Mouse (Mus musculus) gonadal fat pad, adult 2 months (tissue): ENCODE data around the gene Gm9040. TPM values are rescaled to one million over a fixed set of nuclear protein-coding genes. Genes with fewer than 3 reads are reported as not detected.
"Not testable (repeated sequence)": the region's sequence is repeated elsewhere in the genome, so short reads cannot be mapped to it uniquely, and the experiment has no call there.

Experiments
- DNase-seq: peaks from one replicate; pipeline ENCODE4 v3.0.0-alpha.2; 2012; ENCODE audit warnings: low read depth
- polyA plus RNA-seq: library from polyadenylated mRNA; depleted of rRNA; stranded (reverse); fragments of >200 nt; gene quantifications from 2 replicates; pipeline ENCODE4 v1.2.3, GENCODE M21; 2012; rRNA removed

Gm9040 gene
- not detected in 2 replicates for polyA plus RNA-seq

GRCm38 (mm10) chr10:118326869-118327268 lies at the start of gene Gm9040:
TSS of gene Gm9040 (minus strand) at chr10:118326969.
- not testable (repeated sequence) for DNase-seq

GRCm38 (mm10) chr10:118370443-118370842 lies 43.7 kb upstream of the Gm9040 start:
- DNase-seq, result peak; percentile 4

DNA sequence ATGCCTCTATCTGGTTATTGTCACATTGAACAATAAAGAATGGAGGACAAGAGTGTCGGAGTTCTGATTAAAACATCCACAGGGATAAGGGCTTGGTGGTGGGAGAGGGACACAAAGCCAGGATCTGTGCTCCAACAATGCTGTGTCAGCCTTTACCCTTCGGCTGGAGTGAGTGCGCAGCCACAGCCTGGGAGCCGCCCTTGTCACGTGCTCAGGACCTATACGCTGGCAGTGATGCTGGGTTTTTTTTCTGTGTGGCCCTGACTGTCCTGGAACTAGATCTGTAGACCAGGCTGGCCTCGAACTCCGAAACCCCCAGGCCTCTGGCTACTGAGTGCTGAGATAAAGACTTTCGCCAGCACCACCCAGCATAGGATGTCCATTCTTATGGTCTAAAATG lies 42.7 kb upstream of the Gm9040 start:
- DNase-seq, result no peak

GRCm38 (mm10) chr10:118354005-118354404 lies 27.2 kb upstream of the Gm9040 start, which contains the start of gene Gm9049:
TSS of gene Gm9049 (minus strand) at chr10:118354105.
- not testable (repeated sequence) for DNase-seq

DNA sequence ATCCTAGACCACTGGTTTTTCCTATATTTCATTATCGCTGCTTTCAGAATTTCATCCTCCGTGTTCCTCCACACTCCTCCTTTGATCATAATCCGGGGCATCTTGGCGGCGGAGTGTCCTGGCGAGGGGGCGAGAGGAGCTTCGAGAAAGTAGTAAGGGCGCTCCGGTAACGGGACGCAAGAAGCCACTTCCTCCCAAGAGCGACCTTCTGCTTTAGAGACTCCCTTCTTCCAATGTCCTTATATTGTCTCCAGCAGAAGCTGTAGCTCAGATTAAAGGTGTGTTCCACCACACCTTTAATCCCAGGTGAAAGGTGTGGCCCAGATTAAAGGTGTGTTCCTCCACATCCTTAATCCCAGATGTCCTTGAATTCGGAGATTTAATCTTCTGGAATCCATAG lies 21.8 kb upstream of the Gm9040 start, which contains the start of gene Gm9048:
TSS of gene Gm9048 (minus strand) at position 101 of the 400 bp plus-strand sequence.
- not testable (repeated sequence) for DNase-seq

DNA sequence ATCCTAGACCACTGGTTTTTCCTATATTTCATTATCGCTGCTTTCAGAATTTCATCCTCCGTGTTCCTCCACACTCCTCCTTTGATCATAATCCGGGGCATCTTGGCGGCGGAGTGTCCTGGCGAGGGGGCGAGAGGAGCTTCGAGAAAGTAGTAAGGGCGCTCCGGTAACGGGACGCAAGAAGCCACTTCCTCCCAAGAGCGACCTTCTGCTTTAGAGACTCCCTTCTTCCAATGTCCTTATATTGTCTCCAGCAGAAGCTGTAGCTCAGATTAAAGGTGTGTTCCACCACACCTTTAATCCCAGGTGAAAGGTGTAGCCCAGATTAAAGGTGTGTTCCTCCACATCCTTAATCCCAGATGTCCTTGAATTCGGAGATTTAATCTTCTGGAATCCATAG lies 16.4 kb upstream of the Gm9040 start, which contains the start of gene Gm9046:
TSS of gene Gm9046 (minus strand) at position 101 of the 400 bp plus-strand sequence.
- DNase-seq, result not testable (repeated sequence)

DNA sequence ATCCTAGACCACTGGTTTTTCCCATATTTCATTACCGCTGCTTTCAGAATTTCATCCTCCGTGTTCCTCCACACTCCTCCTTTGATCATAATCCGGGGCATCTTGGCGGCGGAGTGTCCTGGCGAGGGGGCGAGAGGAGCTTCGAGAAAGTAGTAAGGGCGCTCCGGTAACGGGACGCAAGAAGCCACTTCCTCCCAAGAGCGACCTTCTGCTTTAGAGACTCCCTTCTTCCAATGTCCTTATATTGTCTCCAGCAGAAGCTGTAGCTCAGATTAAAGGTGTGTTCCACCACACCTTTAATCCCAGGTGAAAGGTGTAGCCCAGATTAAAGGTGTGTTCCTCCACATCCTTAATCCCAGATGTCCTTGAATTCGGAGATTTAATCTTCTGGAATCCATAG lies 11.0 kb upstream of the Gm9040 start, which contains the start of gene Gm9045:
TSS of gene Gm9045 (minus strand) at position 101 of the 400 bp plus-strand sequence.
- DNase-seq, result not testable (repeated sequence)

DNA sequence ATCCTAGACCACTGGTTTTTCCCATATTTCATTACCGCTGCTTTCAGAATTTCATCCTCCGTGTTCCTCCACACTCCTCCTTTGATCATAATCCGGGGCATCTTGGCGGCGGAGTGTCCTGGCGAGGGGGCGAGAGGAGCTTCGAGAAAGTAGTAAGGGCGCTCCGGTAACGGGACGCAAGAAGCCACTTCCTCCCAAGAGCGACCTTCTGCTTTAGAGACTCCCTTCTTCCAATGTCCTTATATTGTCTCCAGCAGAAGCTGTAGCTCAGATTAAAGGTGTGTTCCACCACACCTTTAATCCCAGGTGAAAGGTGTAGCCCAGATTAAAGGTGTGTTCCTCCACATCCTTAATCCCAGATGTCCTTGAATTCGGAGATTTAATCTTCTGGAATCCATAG lies 5.5 kb upstream of the Gm9040 start, which contains the start of gene Gm9044:
TSS of gene Gm9044 (minus strand) at position 101 of the 400 bp plus-strand sequence.
- not testable (repeated sequence) for DNase-seq

- DNase-seq, result no peak
Observed at GRCm38 (mm10) chr10:118319024-118319423, 7.7 kb downstream of the Gm9040 start.

- not testable (repeated sequence) for DNase-seq
Observed at GRCm38 (mm10) chr10:118302133-118302532, 24.6 kb downstream of the Gm9040 start.

- DNase-seq, result no peak
Observed at GRCm38 (mm10) chr10:118294938-118295337, 31.8 kb downstream of the Gm9040 start, which contains the start of gene Iltifb. TSS of gene Iltifb (minus strand) at chr10:118295038.

DNA sequence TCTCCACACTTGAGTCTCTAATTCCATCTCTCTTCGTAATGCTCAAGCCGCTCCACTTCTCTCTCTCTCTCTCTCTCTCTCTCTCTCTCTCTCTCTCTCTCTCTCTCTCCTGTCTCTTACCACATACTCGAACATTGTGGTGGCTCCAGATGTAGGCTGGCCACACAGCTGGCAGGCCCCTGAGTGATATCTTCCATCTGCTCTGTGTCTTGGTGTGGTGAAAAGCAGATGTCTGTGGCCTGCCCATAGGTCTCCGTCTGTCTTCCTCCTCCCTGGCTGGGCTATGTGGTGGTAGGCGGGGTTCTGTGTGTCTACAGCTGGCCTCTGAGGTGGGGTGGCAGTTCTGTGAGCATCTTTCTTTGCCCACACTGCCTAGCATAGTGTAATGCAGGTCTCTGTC lies 43.8 kb downstream of the Gm9040 start:
- not testable (repeated sequence) for DNase-seq

DNA sequence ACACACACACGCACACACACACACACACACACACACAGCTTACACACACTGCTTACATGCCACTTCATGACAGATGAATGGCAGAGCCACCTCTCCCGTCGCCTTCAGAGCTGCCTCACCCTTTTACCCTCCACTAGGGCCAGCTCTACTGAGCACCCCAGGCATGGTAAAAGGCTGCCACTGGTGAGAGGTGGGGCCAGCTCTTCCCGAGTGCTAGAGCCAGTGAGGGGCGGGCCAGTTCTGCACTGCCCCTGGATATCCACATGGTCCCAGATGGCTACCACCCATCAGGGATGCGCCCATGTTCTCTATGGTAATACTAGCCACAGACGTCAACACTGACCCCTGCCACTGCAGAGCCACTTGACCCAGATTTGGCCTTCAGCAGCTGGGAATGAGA lies 44.2 kb downstream of the Gm9040 start:
- DNase-seq, result not testable (repeated sequence)

- DNase-seq, result not testable (repeated sequence)
Observed at GRCm38 (mm10) chr10:118278069-118278468, 48.7 kb downstream of the Gm9040 start.

Other genes with a start within 250 kb of the Gm9040 start
- 4.9 and 5.9 TPM in 2 replicates for gene Mdm1, start 185.2 kb downstream of the Gm9040 start, polyA plus RNA-seq
- gene Il22, start 122.0 kb downstream of the Gm9040 start, polyA plus RNA-seq, result not detected in 2 replicates
- gene Gm32717, start 86.2 kb downstream of the Gm9040 start, polyA plus RNA-seq, result not detected in 2 replicates
- gene Gm32802, start 68.3 kb downstream of the Gm9040 start, polyA plus RNA-seq, result not detected in 2 replicates
- gene Iltifb, start 31.9 kb downstream of the Gm9040 start, polyA plus RNA-seq, result not detected in 2 replicates
- gene Gm9044, start 5.4 kb upstream of the Gm9040 start, polyA plus RNA-seq, result not detected in 2 replicates
- gene Gm9045, start 10.9 kb upstream of the Gm9040 start, polyA plus RNA-seq, result 0.06 TPM in 1 of 2 replicates, not detected in the other
- gene Gm9046, start 16.3 kb upstream of the Gm9040 start, polyA plus RNA-seq, result not detected in 2 replicates
- not detected in 2 replicates for gene Gm9048, start 21.7 kb upstream of the Gm9040 start, polyA plus RNA-seq
- gene Gm9049, start 27.1 kb upstream of the Gm9040 start, polyA plus RNA-seq, result 0.06 TPM in 1 of 2 replicates, not detected in the other
- not detected in 2 replicates for gene Ifng, start 114.1 kb upstream of the Gm9040 start, polyA plus RNA-seq